In genomic region chrX:102643823-102644572, GRCm38 (mm10) we compare ENCODE assay signal across 8 mouse cellular contexts. TPM values are rescaled to one million over a fixed set of nuclear protein-coding genes. Genes with fewer than 3 reads are reported as not detected.
DNase-seq lines count a peak whose midpoint lies in the region; ATAC-seq and TF ChIP-seq lines count a peak whose summit lies in the region.

Gene Phka1 (minus strand): TSS chrX:102644246.

- peak within 1 kb of the TSS; percentile 67 for H3K4me2 ChIP-seq in heart, embryonic 11.5 days
- peak within 1 kb of the TSS; percentile 56 for H3K4me2 ChIP-seq in kidney, postnatal 0 days (ENCODE audit: low read length)

- 16% methylated on average over 52 of the region's 60 CpGs for WGBS in heart, embryonic 11.5 days (ENCODE audit: insufficient replicate concordance)
- WGBS in kidney, postnatal 0 days = 26% methylated on average over 60 of the region's 60 CpGs
- WGBS in liver, adult 2 months = under 1% methylated on average over 49 of the region's 60 CpGs

- peak within 1 kb of the TSS; percentile 76 for H3K9ac ChIP-seq in heart, embryonic 11.5 days (ENCODE audit: low read depth, low read length)
- H3K9ac ChIP-seq in kidney, postnatal 0 days (ENCODE audit: low read depth, low read length) = peak within 1 kb of the TSS; percentile 58
- peak within 1 kb of the TSS; percentile 91 for H3K9ac ChIP-seq in liver, adult 2 months (ENCODE audit: low read depth, low read length)

- H3K9me3 ChIP-seq in heart, embryonic 11.5 days (replicated peaks; ENCODE audit: control insufficient read depth, low read length) = no peaks in the 10 kb centered on the region
- H3K9me3 ChIP-seq in kidney, postnatal 0 days (replicated peaks; ENCODE audit: low read length) = no peaks in the 10 kb centered on the region

- ATAC-seq in erythroblast, adult 5-6 weeks (replicated peaks; ENCODE audit: low FRiP score, poor library complexity, severe bottlenecking) = peak; percentile 94
- ATAC-seq in heart, embryonic 11.5 days (replicated peaks; ENCODE audit: insufficient number of reproducible peaks, low FRiP score, low TSS enrichment) = peak; percentile 88
- ATAC-seq in kidney, postnatal 0 days (replicated peaks; ENCODE audit: low FRiP score, low read depth) = peak; percentile 91
- peak; percentile 85 for ATAC-seq in monocyte, adult 5-6 weeks (replicated peaks; ENCODE audit: insufficient number of reproducible peaks, low FRiP score, low TSS enrichment, poor library complexity, severe bottlenecking)

- H3K27ac ChIP-seq in heart, embryonic 11.5 days (ENCODE audit: low read depth, low read length) = peak within 1 kb of the TSS; percentile 29; the same call in 1 of the 2 replicates
- H3K27ac ChIP-seq in kidney, postnatal 0 days = peak within 1 kb of the TSS; percentile 25; the same call in 1 of the 2 replicates
- H3K27ac ChIP-seq in liver, adult 2 months (replicated peaks; ENCODE audit: insufficient read depth, low read depth, low read length) = peak within 1 kb of the TSS; percentile 65

- no peaks in the 10 kb centered on the region for H3K36me3 ChIP-seq in heart, embryonic 11.5 days (ENCODE audit: control insufficient read depth, insufficient read depth, low read length)
- no peaks in the 10 kb centered on the region for H3K36me3 ChIP-seq in kidney, postnatal 0 days (ENCODE audit: insufficient read depth, low read length)
- peaks cover under 1% of the 10 kb centered on the region; the same call in 1 of the 2 replicates for H3K36me3 ChIP-seq in liver, adult 2 months (ENCODE audit: control insufficient read depth, insufficient read depth, low read length)

- H3K27me3 ChIP-seq in heart, embryonic 11.5 days (ENCODE audit: control insufficient read depth, insufficient read depth, low read length) = peaks cover 13% of the 10 kb centered on the region
- H3K27me3 ChIP-seq in kidney, postnatal 0 days (ENCODE audit: insufficient read depth, low read length) = no peaks in the 10 kb centered on the region
- no peaks in the 10 kb centered on the region for H3K27me3 ChIP-seq in liver, adult 2 months (ENCODE audit: control insufficient read depth, insufficient read depth, low read length)

- peak; percentile 14 to 23 for DNase-seq in thymus, adult 18-20 months
- DNase-seq in thymus, postnatal 0 days (ENCODE audit: low spot score) = no peak
- DNase-seq in kidney, postnatal 0 days (ENCODE audit: low spot score) = peak; percentile 61
- peak; percentile 63 for DNase-seq in liver, adult 2 months (ENCODE audit: extremely low read depth, low read depth, low spot score)
- peak; percentile 60 to 76 for DNase-seq in spleen, postnatal 4 days (ENCODE audit: low spot score in 2 of 2)

- 0 out of 2 replicates have a peak, but pooled peaks have one; percentile 29 for TF ChIP-seq POLR2A in liver, adult 2 months (IDR thresholded peaks at IDR 0.05; ENCODE audit: extremely low read depth, insufficient read depth, low read length)

- H3K4me1 ChIP-seq in heart, embryonic 11.5 days (ENCODE audit: control insufficient read depth, insufficient read depth, low read length) = no peaks in the 10 kb centered on the region
- H3K4me1 ChIP-seq in kidney, postnatal 0 days (replicated peaks; ENCODE audit: insufficient read depth, low read length) = no peaks in the 10 kb centered on the region
- peaks cover 5% of the 10 kb centered on the region; the same call in 1 of the 2 replicates for H3K4me1 ChIP-seq in liver, adult 2 months (ENCODE audit: control insufficient read depth, insufficient read depth, low read length)

- H3K79me2 ChIP-seq in liver, adult 2 months (ENCODE audit: control insufficient read depth, insufficient read depth, low read length) = 0 out of 2 replicates have a peak, but pooled peaks cover 4% of the 10 kb centered on the region

- TF ChIP-seq CTCF in kidney, postnatal 0 days (IDR thresholded peaks at IDR 0.05; ENCODE audit: low read depth) = 0 out of 2 replicates have a peak, but pooled peaks have one; percentile 22
- no peak for TF ChIP-seq CTCF in liver, adult 2 months (IDR thresholded peaks at IDR 0.05; ENCODE audit: low read depth, low read length)

- H3K4me3 ChIP-seq in heart, embryonic 11.5 days (ENCODE audit: low read depth, low read length) = peak within 1 kb of the TSS; percentile 57
- H3K4me3 ChIP-seq in kidney, postnatal 0 days (replicated peaks; ENCODE audit: low read depth, low read length) = peak within 1 kb of the TSS; percentile 52
- peak within 1 kb of the TSS; percentile 98 for H3K4me3 ChIP-seq in liver, adult 2 months (ENCODE audit: insufficient read depth, low read depth, low read length)

RNA-seq across cellular contexts. Expression of gene Phka1, which starts in this region (rescaled TPM):
- polyA plus RNA-seq in thymus, postnatal 0 days (2015; fragmentation: Nextera tagmentation; extraction: Ambion mirVana) = 0.70 and 0.78 TPM in 2 replicates
- 0.38 and 2.1 TPM in 2 replicates for total RNA-seq in erythroblast, adult 5-6 weeks (2015; ENCODE audit: low replicate concordance)
- 1.4 TPM in 2 replicates for total RNA-seq in erythroblast, adult 5-6 weeks (2017; ENCODE audit: low replicate concordance)
- 9.9 and 12.1 TPM in 2 replicates for polyA plus RNA-seq in heart, embryonic 11.5 days (2014; fragmentation: Nextera tagmentation; extraction: Ambion mirVana)
- 3.8 and 4.0 TPM in 2 replicates for polyA plus RNA-seq in kidney, postnatal 0 days (2015; fragmentation: Nextera tagmentation; extraction: Ambion mirVana)
- total RNA-seq in liver, adult 2 months (2014; rRNA removed) = 4.5 and 5.4 TPM in 2 replicates
- 2.1 and 2.2 TPM in 2 replicates for polyA plus RNA-seq in liver, adult 2 months (2012; rRNA removed)
- 5.2 to 6.7 TPM (median 6.1 TPM) in 3 replicates for total RNA-seq in monocyte, adult 5-6 weeks (2017)
